Mouse (Mus musculus) thymus, postnatal 0 days (tissue): ENCODE results near the gene Stmn1. TPM values are rescaled to one million over a fixed set of nuclear protein-coding genes. Genes with fewer than 3 reads are reported as not detected.
"Not testable (repeated sequence)": the region's sequence is repeated elsewhere in the genome, so short reads cannot be mapped to it uniquely, and the experiment has no call there.

Source experiments
- DNase-seq: peaks from one replicate; pipeline ENCODE4 v3.0.0-alpha.2; 2015; ENCODE audit warnings: low spot score
- polyA plus RNA-seq: library from polyadenylated mRNA; unstranded; fragments of >200 nt; fragmentation: Nextera tagmentation; extraction: Ambion mirVana; gene quantifications from 2 replicates; pipeline ENCODE4 v1.2.1, GENCODE M21; 2015

The Stmn1 gene
- polyA plus RNA-seq, 1 experiment from 2014 or later, result 2,008 TPM

- no peak for DNase-seq
Observed at GRCm38 (mm10) chr4:134484231-134484630, 16.1 kb downstream of the Stmn1 start.

- no peak for DNase-seq
Observed at GRCm38 (mm10) chr4:134485151-134485900, 17.2 kb downstream of the Stmn1 start.

- no peak for DNase-seq
Observed at GRCm38 (mm10) chr4:134488211-134488610, 20.1 kb downstream of the Stmn1 start.

GRCm38 (mm10) chr4:134489986-134490665, 22.0 kb downstream of the Stmn1 start:
- no peak for DNase-seq

GRCm38 (mm10) chr4:134491716-134492115, 23.6 kb downstream of the Stmn1 start:
- DNase-seq, result peak; percentile 19

GRCm38 (mm10) chr4:134494161-134494560, 26.0 kb downstream of the Stmn1 start:
- not testable (repeated sequence) for DNase-seq

- DNase-seq, result peak; percentile 92
Observed at GRCm38 (mm10) chr4:134494780-134495545, 26.8 kb downstream of the Stmn1 start.

- DNase-seq, result no peak
Observed at GRCm38 (mm10) chr4:134495546-134495923, 27.4 kb downstream of the Stmn1 start.

- peak; percentile 42 for DNase-seq
Observed at GRCm38 (mm10) chr4:134496595-134497210, 28.6 kb downstream of the Stmn1 start, which contains the start of gene Paqr7. Gene Paqr7, plus strand, starts transcription at chr4:134496697.

GRCm38 (mm10) chr4:134497223-134497622, 29.1 kb downstream of the Stmn1 start:
- DNase-seq, result no peak

- no peak for DNase-seq
Observed at GRCm38 (mm10) chr4:134497986-134498731, 30.0 kb downstream of the Stmn1 start.

- not testable (repeated sequence) for DNase-seq
Observed at GRCm38 (mm10) chr4:134498983-134499382, 30.9 kb downstream of the Stmn1 start.

GRCm38 (mm10) chr4:134501095-134501494, 33.0 kb downstream of the Stmn1 start:
- no peak for DNase-seq

- no peak for DNase-seq
Observed at GRCm38 (mm10) chr4:134503686-134504357, 35.7 kb downstream of the Stmn1 start.

- DNase-seq, result no peak
Observed at GRCm38 (mm10) chr4:134505303-134505789, 37.2 kb downstream of the Stmn1 start.

GRCm38 (mm10) chr4:134505966-134506594, 38.0 kb downstream of the Stmn1 start:
- no peak for DNase-seq

GRCm38 (mm10) chr4:134506713-134507112, 38.6 kb downstream of the Stmn1 start:
- no peak for DNase-seq

GRCm38 (mm10) chr4:134510396-134510795, 42.3 kb downstream of the Stmn1 start:
- DNase-seq, result no peak

GRCm38 (mm10) chr4:134510845-134511411, 42.8 kb downstream of the Stmn1 start, which contains the start of gene Aunip:
Gene Aunip, plus strand, starts transcription at chr4:134510999.
- DNase-seq, result peak; percentile 92
